Mouse (Mus musculus): ENCODE measurements around the gene Gm3002.
"Not testable (repeated sequence)": the region's sequence is repeated elsewhere in the genome, so short reads cannot be mapped to it uniquely, and the experiment has no call there.

Gm3002 gene

GRCm38 (mm10) chr14:3809774-3810173 lies at the start of gene Gm3002:
Gm3002 (plus strand) TSS chr14:3810074.
- not testable (repeated sequence) for DNase-seq

GRCm38 (mm10) chr14:3845945-3846344 lies 36.1 kb downstream of the Gm3002 start, which contains the start of gene Gm3033:
Gm3033 (plus strand) TSS chr14:3846245.
- DNase-seq = not testable (repeated sequence)

GRCm38 (mm10) chr14:3883872-3884271 lies 74.0 kb downstream of the Gm3002 start, which contains the start of gene Gm2916:
Gm2916 (plus strand) TSS chr14:3884172.
- not testable (repeated sequence) for DNase-seq

- not testable (repeated sequence) for DNase-seq
Measured at GRCm38 (mm10) chr14:3931456-3931855, 121.6 kb downstream of the Gm3002 start, which contains the start of gene Gm3029. Gm3029 (plus strand) TSS chr14:3931756.

GRCm38 (mm10) chr14:3963247-3963646 lies 153.4 kb downstream of the Gm3002 start, which contains the start of gene Gm3095:
Gm3095 (plus strand) TSS chr14:3963547.
- not testable (repeated sequence) for DNase-seq

GRCm38 (mm10) chr14:3998094-3998493 lies 188.2 kb downstream of the Gm3002 start, which contains the start of gene Gm3099:
Gm3099 (plus strand) TSS chr14:3998394.
- not testable (repeated sequence) for DNase-seq

All from right cerebral cortex, postnatal 14 days (tissue).